Mouse (Mus musculus): ENCODE data around the gene Camsap2. TPM values are rescaled to one million over a fixed set of nuclear protein-coding genes. Genes with fewer than 3 reads are reported as not detected.
A peak's percentile ranks its signal among the peaks of the same experiment; 100 is the strongest.

The Camsap2 gene
- polyA plus RNA-seq, 1 experiment from 2014 or later: 5.6 TPM

GRCm38 (mm10) chr1:136333071-136333470, 12.8 kb downstream of the Camsap2 start:
- no peak for ATAC-seq (replicated peaks; ENCODE audit: extremely low read depth, insufficient read depth, low FRiP score)
- no peak overlapping the region for H3K9ac ChIP-seq (ENCODE audit: low read length)
- WGBS: 82% methylated on average over 7 of the region's 7 CpGs
- H3K4me3 ChIP-seq (ENCODE audit: low read length): no peak overlapping the region
- H3K4me1 ChIP-seq (ENCODE audit: control insufficient read depth, insufficient read depth, low read length): peaks cover 6% of the 10 kb centered on the region; the same call in 1 of the 2 replicates
- H3K27me3 ChIP-seq (ENCODE audit: control insufficient read depth, insufficient read depth, low read length): no peaks in the 10 kb centered on the region
- no peak overlapping the region for H3K4me2 ChIP-seq (ENCODE audit: low read depth, low read length)
- H3K9me3 ChIP-seq (replicated peaks; ENCODE audit: control insufficient read depth, low read length): no peaks in the 10 kb centered on the region
- H3K27ac ChIP-seq (ENCODE audit: low read length): no peak overlapping the region
- 0 out of 2 replicates have a peak, but pooled peaks cover 3% of the 10 kb centered on the region for H3K36me3 ChIP-seq (ENCODE audit: control insufficient read depth, insufficient read depth)

- Histone ChIP-seq H3K27me3 (ENCODE audit: control insufficient read depth, insufficient read depth, low read length) (no peaks in the 10 kb centered on the region), H3K9ac (ENCODE audit: low read length) (no peak overlapping the region), H3K4me1 (ENCODE audit: control insufficient read depth, insufficient read depth, low read length) (peaks cover 10% of the 10 kb centered on the region; the same call in 1 of the 2 replicates), H3K4me2 (ENCODE audit: low read depth, low read length) (no peak overlapping the region), H3K9me3 (replicated peaks; ENCODE audit: control insufficient read depth, low read length) (no peaks in the 10 kb centered on the region), H3K4me3 (ENCODE audit: low read length) (no peak overlapping the region), H3K36me3 (ENCODE audit: control insufficient read depth, insufficient read depth) (0 out of 2 replicates have a peak, but pooled peaks cover 3% of the 10 kb centered on the region), H3K27ac (ENCODE audit: low read length) (no peak overlapping the region)
- ATAC-seq (replicated peaks; ENCODE audit: extremely low read depth, insufficient read depth, low FRiP score): no peak
- WGBS: 56% methylated on average over 4 of the region's 4 CpGs
Observed at GRCm38 (mm10) chr1:136331836-136332235, 14.1 kb downstream of the Camsap2 start.

GRCm38 (mm10) chr1:136329426-136329825, 16.5 kb downstream of the Camsap2 start:
- Histone ChIP-seq H3K9me3 (replicated peaks; ENCODE audit: control insufficient read depth, low read length) (no peaks in the 10 kb centered on the region), H3K4me2 (ENCODE audit: low read depth, low read length) (no peak overlapping the region), H3K4me3 (ENCODE audit: low read length) (no peak overlapping the region), H3K36me3 (ENCODE audit: control insufficient read depth, insufficient read depth) (no peaks in the 10 kb centered on the region), H3K4me1 (ENCODE audit: control insufficient read depth, insufficient read depth, low read length) (peaks cover 30% of the 10 kb centered on the region), H3K27me3 (ENCODE audit: control insufficient read depth, insufficient read depth, low read length) (no peaks in the 10 kb centered on the region), H3K27ac (ENCODE audit: low read length) (no peak overlapping the region), H3K9ac (ENCODE audit: low read length) (no peak overlapping the region)
- no peak for ATAC-seq (replicated peaks; ENCODE audit: extremely low read depth, insufficient read depth, low FRiP score)
- WGBS: 73% methylated on average over 4 of the region's 4 CpGs

GRCm38 (mm10) chr1:136328640-136329039, 17.3 kb downstream of the Camsap2 start:
- Histone ChIP-seq H3K4me1 (ENCODE audit: control insufficient read depth, insufficient read depth, low read length) (peaks cover 30% of the 10 kb centered on the region), H3K4me3 (ENCODE audit: low read length) (no peak overlapping the region), H3K9ac (ENCODE audit: low read length) (no peak overlapping the region), H3K36me3 (ENCODE audit: control insufficient read depth, insufficient read depth) (0 out of 2 replicates have a peak, but pooled peaks cover 3% of the 10 kb centered on the region), H3K4me2 (ENCODE audit: low read depth, low read length) (no peak overlapping the region), H3K27me3 (ENCODE audit: control insufficient read depth, insufficient read depth, low read length) (no peaks in the 10 kb centered on the region), H3K9me3 (replicated peaks; ENCODE audit: control insufficient read depth, low read length) (no peaks in the 10 kb centered on the region), H3K27ac (ENCODE audit: low read length) (no peak overlapping the region)
- 80% methylated on average over 2 of the region's 2 CpGs for WGBS
- no peak for ATAC-seq (replicated peaks; ENCODE audit: extremely low read depth, insufficient read depth, low FRiP score)

GRCm38 (mm10) chr1:136327638-136328037, 18.3 kb downstream of the Camsap2 start:
- Histone ChIP-seq H3K4me1 (ENCODE audit: control insufficient read depth, insufficient read depth, low read length) (peaks cover 30% of the 10 kb centered on the region), H3K27ac (ENCODE audit: low read length) (no peak overlapping the region), H3K9me3 (replicated peaks; ENCODE audit: control insufficient read depth, low read length) (no peaks in the 10 kb centered on the region), H3K27me3 (ENCODE audit: control insufficient read depth, insufficient read depth, low read length) (no peaks in the 10 kb centered on the region), H3K36me3 (ENCODE audit: control insufficient read depth, insufficient read depth) (peaks cover 6% of the 10 kb centered on the region; the same call in 1 of the 2 replicates), H3K4me3 (ENCODE audit: low read length) (no peak overlapping the region), H3K9ac (ENCODE audit: low read length) (no peak overlapping the region), H3K4me2 (ENCODE audit: low read depth, low read length) (no peak overlapping the region)
- no peak for ATAC-seq (replicated peaks; ENCODE audit: extremely low read depth, insufficient read depth, low FRiP score)
- WGBS: 92% methylated on average over 3 of the region's 3 CpGs

- Histone ChIP-seq H3K4me1 (ENCODE audit: control insufficient read depth, insufficient read depth, low read length) (peaks cover 26% of the 10 kb centered on the region), H3K4me3 (ENCODE audit: low read length) (0 out of 2 replicates have a peak overlapping the region, but pooled peaks have one; percentile 1), H3K36me3 (ENCODE audit: control insufficient read depth, insufficient read depth) (peaks cover 6% of the 10 kb centered on the region; the same call in 1 of the 2 replicates), H3K27ac (ENCODE audit: low read length) (peak overlapping the region; percentile 87), H3K9me3 (replicated peaks; ENCODE audit: control insufficient read depth, low read length) (no peaks in the 10 kb centered on the region), H3K9ac (ENCODE audit: low read length) (peak overlapping the region; percentile 51), H3K27me3 (ENCODE audit: control insufficient read depth, insufficient read depth, low read length) (no peaks in the 10 kb centered on the region), H3K4me2 (ENCODE audit: low read depth, low read length) (peak overlapping the region; percentile 48)
- 6% methylated on average over 4 of the region's 4 CpGs for WGBS
- ATAC-seq (replicated peaks; ENCODE audit: extremely low read depth, insufficient read depth, low FRiP score): peak; percentile 86
Observed at GRCm38 (mm10) chr1:136325933-136326332, 20.0 kb downstream of the Camsap2 start.

- Histone ChIP-seq H3K36me3 (ENCODE audit: control insufficient read depth, insufficient read depth) (peaks cover 6% of the 10 kb centered on the region; the same call in 1 of the 2 replicates), H3K9me3 (replicated peaks; ENCODE audit: control insufficient read depth, low read length) (no peaks in the 10 kb centered on the region), H3K9ac (ENCODE audit: low read length) (no peak overlapping the region), H3K27ac (ENCODE audit: low read length) (no peak overlapping the region), H3K4me2 (ENCODE audit: low read depth, low read length) (no peak overlapping the region), H3K27me3 (ENCODE audit: control insufficient read depth, insufficient read depth, low read length) (no peaks in the 10 kb centered on the region), H3K4me1 (ENCODE audit: control insufficient read depth, insufficient read depth, low read length) (peaks cover 27% of the 10 kb centered on the region), H3K4me3 (ENCODE audit: low read length) (no peak overlapping the region)
- ATAC-seq (replicated peaks; ENCODE audit: extremely low read depth, insufficient read depth, low FRiP score): no peak
- 74% methylated on average over 4 of the region's 4 CpGs for WGBS
Observed at GRCm38 (mm10) chr1:136322331-136322730, 23.6 kb downstream of the Camsap2 start.

GRCm38 (mm10) chr1:136316317-136316716, 29.6 kb downstream of the Camsap2 start:
- H3K4me1 ChIP-seq (ENCODE audit: control insufficient read depth, insufficient read depth, low read length): peaks cover 3% of the 10 kb centered on the region
- H3K9ac ChIP-seq (ENCODE audit: low read length): no peak overlapping the region
- ATAC-seq (replicated peaks; ENCODE audit: extremely low read depth, insufficient read depth, low FRiP score): no peak
- H3K27me3 ChIP-seq (ENCODE audit: control insufficient read depth, insufficient read depth, low read length): no peaks in the 10 kb centered on the region
- H3K4me3 ChIP-seq (ENCODE audit: low read length): no peak overlapping the region
- H3K9me3 ChIP-seq (replicated peaks; ENCODE audit: control insufficient read depth, low read length): no peaks in the 10 kb centered on the region
- H3K27ac ChIP-seq (ENCODE audit: low read length): no peak overlapping the region
- H3K36me3 ChIP-seq (ENCODE audit: control insufficient read depth, insufficient read depth): 0 out of 2 replicates have a peak, but pooled peaks cover 3% of the 10 kb centered on the region
- H3K4me2 ChIP-seq (ENCODE audit: low read depth, low read length): no peak overlapping the region

GRCm38 (mm10) chr1:136309193-136309592, 36.7 kb downstream of the Camsap2 start:
- Histone ChIP-seq H3K9me3 (replicated peaks; ENCODE audit: control insufficient read depth, low read length) (no peaks in the 10 kb centered on the region), H3K27me3 (ENCODE audit: control insufficient read depth, insufficient read depth, low read length) (no peaks in the 10 kb centered on the region), H3K36me3 (ENCODE audit: control insufficient read depth, insufficient read depth) (no peaks in the 10 kb centered on the region), H3K27ac (ENCODE audit: low read length) (no peak overlapping the region), H3K4me3 (ENCODE audit: low read length) (no peak overlapping the region), H3K4me1 (ENCODE audit: control insufficient read depth, insufficient read depth, low read length) (no peaks in the 10 kb centered on the region), H3K4me2 (ENCODE audit: low read depth, low read length) (no peak overlapping the region), H3K9ac (ENCODE audit: low read length) (no peak overlapping the region)
- 92% methylated on average over 5 of the region's 5 CpGs for WGBS
- no peak for ATAC-seq (replicated peaks; ENCODE audit: extremely low read depth, insufficient read depth, low FRiP score)

All from heart, embryonic 16.5 days (tissue).